Mouse (Mus musculus): ENCODE measurements around the gene Otud7b.
"Not testable (repeated sequence)": the region's sequence is repeated elsewhere in the genome, so short reads cannot be mapped to it uniquely, and the experiment has no call there.

Otud7b gene

GRCm38 (mm10) chr3:96174042-96174441, 69.7 kb downstream of the Otud7b start:
- POLR2A ChIA-PET = interaction anchor here in 3 of 4 experiments (0.6 to 8.1 kb wide), 25 partner anchors 10 to 500 kb away, joined by 3 to 87 read pairs (median 5); partner anchors contain the start of genes Bola1 (in 2 of the 3), Hist2h2ab (in 2 of the 3), Hist2h2ac (in 2 of the 3) and Hist2h2bb (in 2 of the 3)
- CTCF ChIA-PET = not testable (repeated sequence)

- CTCF ChIA-PET = interaction anchor here in 1 of 4 experiments (0.6 to 0.7 kb wide), 7 partner anchors 8 to 881 kb away, joined by 3 to 4 read pairs (median 3); no protein-coding TSS in a partner anchor
- POLR2A ChIA-PET = interaction anchor here (0.6 to 8.1 kb wide), 39 partner anchors 9 to 873 kb away, joined by 3 to 87 read pairs (median 4); partner anchors contain the start of genes Hist2h2ac (in 3 of the 4), Hist2h2be (in 3 of the 4), Bola1 (in 2 of the 4) and Hist2h2ab (in 2 of the 4)
These were observed 70.9 kb downstream of the Otud7b start for GRCm38 (mm10) chr3:96175251-96175650.

GRCm38 (mm10) chr3:96178427-96178826, 74.1 kb downstream of the Otud7b start:
- CTCF ChIA-PET = no interaction called here
- POLR2A ChIA-PET = interaction anchor here in 2 of 4 experiments (1.1 to 3.5 kb wide), 8 partner anchors 13 to 42 kb away, joined by 3 to 14 read pairs (median 5); partner anchors contain the start of genes Bola1 (in 2 of the 2), Hist2h2ab (in 2 of the 2), Hist2h2ac (in 2 of the 2) and Hist2h2be (in 2 of the 2)

- ChIA-PET CTCF (no interaction called here), POLR2A (interaction anchor here in 2 of 4 experiments (0.8 to 3.5 kb wide), 7 partner anchors 8 to 41 kb away, joined by 4 to 14 read pairs (median 5); partner anchors contain the start of genes Bola1 (in 2 of the 2), Hist2h2ab (in 2 of the 2), Hist2h2ac (in 2 of the 2) and Hist2h2be (in 2 of the 2))
These were observed 74.6 kb downstream of the Otud7b start for GRCm38 (mm10) chr3:96178902-96179301.

- POLR2A ChIA-PET = interaction anchor here in 3 of 4 experiments (0.6 to 3.5 kb wide), 8 partner anchors 8 to 41 kb away, joined by 4 to 14 read pairs (median 5); partner anchors contain the start of genes Bola1 (in 2 of the 3), Hist2h2ab (in 2 of the 3), Hist2h2ac (in 2 of the 3) and Hist2h2be (in 2 of the 3)
- CTCF ChIA-PET = no interaction called here
These were observed 75.2 kb downstream of the Otud7b start for GRCm38 (mm10) chr3:96179531-96179930.

GRCm38 (mm10) chr3:96180727-96181477, 76.6 kb downstream of the Otud7b start, which contains the start of gene Sv2a:
Sv2a (plus strand) TSS chr3:96181151.
- ChIA-PET POLR2A (interaction anchor here (0.6 to 4.6 kb wide), 14 partner anchors 8 to 237 kb away, joined by 3 to 24 read pairs (median 4); partner anchors contain the start of genes Bola1 (in 1 of the 4), Hist2h2ab (in 1 of the 4), Mtmr11 (in 1 of the 4) and Sf3b4 (in 1 of the 4)), CTCF (no interaction called here)

GRCm38 (mm10) chr3:96181510-96182381, 77.4 kb downstream of the Otud7b start:
- POLR2A ChIA-PET = interaction anchor here (0.5 to 4.6 kb wide), 15 partner anchors 9 to 594 kb away, joined by 3 to 24 read pairs (median 4); partner anchors contain the start of genes Bola1 (in 1 of the 4), Hist2h2ab (in 1 of the 4), Mtmr11 (in 1 of the 4) and Sf3b4 (in 1 of the 4)
- CTCF ChIA-PET = no interaction called here

GRCm38 (mm10) chr3:96182382-96182776, 78.1 kb downstream of the Otud7b start:
- POLR2A ChIA-PET = interaction anchor here (0.5 to 4.6 kb wide), 12 partner anchors 9 to 593 kb away, joined by 3 to 24 read pairs (median 6); partner anchors contain the start of genes Bola1 (in 2 of the 4), Hist2h2ab (in 2 of the 4) and Hist2h4 (in 1 of the 4)

GRCm38 (mm10) chr3:96192977-96193376, 88.7 kb downstream of the Otud7b start:
- ChIA-PET CTCF (interaction anchor here in 1 of 4 experiments (1.1 to 2.0 kb wide), 6 partner anchors 9 to 112 kb away, joined by 3 to 10 read pairs (median 4); no protein-coding TSS in a partner anchor), POLR2A (interaction anchor here (0.6 to 2.8 kb wide), 38 partner anchors 9 to 204 kb away, joined by 3 to 26 read pairs (median 4); partner anchors contain the start of genes Hist2h2ac (in 4 of the 4), Hist2h2be (in 4 of the 4), Bola1 (in 2 of the 4) and Hist2h2ab (in 2 of the 4))

More at GRCm38 (mm10) chr3:96182382-96182776, 78.1 kb downstream of the Otud7b start:
- CTCF ChIA-PET = no interaction called here

- ChIA-PET POLR2A (interaction anchor here in 3 of 4 experiments (0.6 to 5.8 kb wide), 9 partner anchors 12 to 269 kb away, joined by 3 to 207 read pairs (median 21); partner anchors contain the start of genes Bola1 (in 1 of the 3), Hist2h2ab (in 1 of the 3), Hist2h2ac (in 1 of the 3) and Hist2h2bb (in 1 of the 3)), CTCF (no interaction called here)
These were observed 90.6 kb downstream of the Otud7b start for GRCm38 (mm10) chr3:96194966-96195365.

GRCm38 (mm10) chr3:96195616-96196313, 91.4 kb downstream of the Otud7b start:
- CTCF ChIA-PET = interaction anchor here (0.5 to 4.5 kb wide), 12 partner anchors 12 to 475 kb away, joined by 3 to 52 read pairs (median 6); partner anchors contain the start of genes Bola1 (in 1 of the 4) and Hist2h2ab (in 1 of the 4)
- POLR2A ChIA-PET = interaction anchor here (0.6 to 5.8 kb wide), 63 partner anchors 8 to 522 kb away, joined by 3 to 207 read pairs (median 5); partner anchors contain the start of genes Bola1 (in 4 of the 4), Hist2h2ab (in 4 of the 4), Hist2h2ac (in 4 of the 4) and Hist2h2be (in 4 of the 4)

GRCm38 (mm10) chr3:96196437-96197128, 92.3 kb downstream of the Otud7b start:
- POLR2A ChIA-PET = interaction anchor here (0.6 to 5.8 kb wide), 82 partner anchors 8 to 522 kb away, joined by 3 to 207 read pairs (median 5); partner anchors contain the start of genes Bola1 (in 4 of the 4), Hist2h2ab (in 4 of the 4), Hist2h2ac (in 4 of the 4) and Hist2h2be (in 4 of the 4)

GRCm38 (mm10) chr3:96197129-96197749, 92.9 kb downstream of the Otud7b start:
- ChIA-PET CTCF (interaction anchor here in 3 of 4 experiments (0.6 to 4.5 kb wide), 10 partner anchors 10 to 131 kb away, joined by 3 to 52 read pairs (median 6); partner anchors contain the start of genes Bola1 (in 1 of the 3), Hist2h2ab (in 1 of the 3), Hist2h2ac (in 1 of the 3) and Hist2h2be (in 1 of the 3)), POLR2A (interaction anchor here (0.6 to 5.8 kb wide), 78 partner anchors 9 to 341 kb away, joined by 3 to 207 read pairs (median 5); partner anchors contain the start of genes Bola1 (in 4 of the 4), Hist2h2ab (in 4 of the 4), Hist2h2ac (in 4 of the 4) and Hist2h2be (in 4 of the 4))

More at GRCm38 (mm10) chr3:96196437-96197128, 92.3 kb downstream of the Otud7b start:
- CTCF ChIA-PET = interaction anchor here in 3 of 4 experiments (0.6 to 4.5 kb wide), 12 partner anchors 10 to 131 kb away, joined by 3 to 52 read pairs (median 6); partner anchors contain the start of genes Bola1 (in 1 of the 3), Hist2h2ab (in 1 of the 3), Hist2h2ac (in 1 of the 3) and Hist2h2be (in 1 of the 3)

- ChIA-PET CTCF (interaction anchor here in 3 of 4 experiments (0.8 to 4.5 kb wide), 3 partner anchors 10 to 11 kb away, joined by 3 to 52 read pairs (median 3); no protein-coding TSS in a partner anchor), POLR2A (interaction anchor here (0.7 to 5.8 kb wide), 39 partner anchors 8 to 342 kb away, joined by 3 to 207 read pairs (median 5); partner anchors contain the start of genes Bola1 (in 4 of the 4), Hist2h2ab (in 4 of the 4), Hist2h2ac (in 3 of the 4) and Hist2h2bb (in 3 of the 4))
These were observed 93.9 kb downstream of the Otud7b start for GRCm38 (mm10) chr3:96198181-96198580.

All from embryonic stem cell, embryonic (primary cell).